Mouse (Mus musculus) right cerebral cortex, adult 2 months (tissue): ENCODE results near the gene Hist1h2bb.
A peak's percentile ranks its signal among the peaks of the same experiment; 100 is the strongest.

Experiments used
- DNase-seq, 2 experiments: peaks; one replicate each; pipeline ENCODE4 v3.0.0; 2021 to 2022; ENCODE audit warnings: low spot score in 2 of 2

Hist1h2bb gene

DNA sequence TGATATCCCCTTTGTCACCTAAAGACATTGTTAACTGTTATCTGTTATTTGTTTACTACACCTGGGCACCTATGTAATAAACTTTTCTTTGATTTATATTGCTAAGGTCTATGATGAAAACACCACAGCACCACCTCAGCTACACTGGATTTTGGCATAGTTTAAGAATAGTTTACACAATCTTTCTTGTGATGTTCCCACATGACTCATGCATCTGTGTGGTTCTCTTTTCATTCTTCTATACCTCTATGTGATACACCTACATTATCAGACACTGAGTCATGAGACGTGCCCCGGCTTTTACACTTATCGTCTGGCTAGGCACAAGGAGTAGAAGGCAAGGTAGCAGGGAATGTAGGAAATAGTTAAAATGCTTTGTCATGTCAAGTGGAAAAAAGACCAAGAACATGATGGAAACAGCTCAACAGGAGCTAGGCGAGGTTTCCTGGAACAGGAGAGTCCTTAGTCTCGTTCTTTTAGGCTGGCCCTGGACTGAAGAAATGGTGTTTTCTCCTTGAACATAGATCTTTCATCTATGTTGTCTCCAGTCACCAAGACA, 3.1 kb downstream of the Hist1h2bb start:
- no peak for DNase-seq

DNA sequence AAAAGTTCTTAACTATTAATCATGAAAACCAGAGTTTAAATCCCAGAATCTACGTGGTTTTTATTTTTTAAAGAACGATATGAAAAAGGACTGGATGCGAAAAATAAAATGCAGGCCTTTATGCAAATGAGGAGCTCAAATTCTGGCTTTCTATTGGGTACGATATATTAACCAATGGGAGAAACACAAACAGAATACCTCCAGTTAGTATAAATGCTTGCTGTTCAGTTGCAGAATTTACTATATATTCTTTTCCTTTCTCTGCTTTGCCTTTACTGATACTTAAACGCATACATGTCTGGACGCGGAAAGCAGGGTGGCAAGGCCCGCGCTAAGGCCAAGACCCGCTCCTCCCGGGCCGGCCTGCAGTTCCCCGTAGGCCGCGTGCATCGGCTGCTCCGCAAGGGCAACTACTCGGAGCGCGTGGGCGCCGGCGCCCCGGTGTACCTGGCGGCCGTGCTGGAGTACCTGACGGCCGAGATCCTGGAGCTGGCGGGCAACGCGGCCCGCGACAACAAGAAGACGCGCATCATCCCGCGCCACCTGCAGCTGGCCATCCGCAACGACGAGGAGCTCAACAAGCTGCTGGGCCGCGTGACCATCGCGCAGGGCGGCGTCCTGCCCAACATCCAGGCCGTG, 4.4 kb downstream of the Hist1h2bb start, which contains the start of gene Hist1h2ab:
Gene Hist1h2ab (plus strand): TSS at position 288 of the 639 bp plus-strand sequence.
- peak; percentile 47 to 60 for DNase-seq

DNA sequence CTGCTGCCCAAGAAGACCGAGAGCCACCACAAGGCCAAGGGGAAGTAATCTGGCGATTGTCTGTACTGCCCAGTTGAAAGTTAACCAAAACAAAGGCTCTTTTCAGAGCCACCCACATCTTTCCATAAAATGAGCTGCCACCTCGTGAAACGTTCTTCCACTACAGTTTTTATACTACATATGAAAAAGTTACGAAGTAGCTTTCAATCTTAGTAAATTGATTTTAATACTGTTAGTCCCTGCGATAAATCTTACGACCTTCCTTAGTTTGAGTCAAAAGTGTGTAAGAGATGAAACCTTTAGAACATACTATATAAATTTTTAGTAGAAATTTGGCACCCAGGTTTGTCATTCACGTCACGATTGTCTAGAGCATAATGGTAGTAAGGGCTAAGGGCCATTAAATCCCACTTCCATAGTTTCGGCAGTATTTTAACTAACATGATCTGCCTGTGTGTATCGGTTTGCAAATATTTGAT, 5.0 kb downstream of the Hist1h2bb start:
- DNase-seq = no peak

DNA sequence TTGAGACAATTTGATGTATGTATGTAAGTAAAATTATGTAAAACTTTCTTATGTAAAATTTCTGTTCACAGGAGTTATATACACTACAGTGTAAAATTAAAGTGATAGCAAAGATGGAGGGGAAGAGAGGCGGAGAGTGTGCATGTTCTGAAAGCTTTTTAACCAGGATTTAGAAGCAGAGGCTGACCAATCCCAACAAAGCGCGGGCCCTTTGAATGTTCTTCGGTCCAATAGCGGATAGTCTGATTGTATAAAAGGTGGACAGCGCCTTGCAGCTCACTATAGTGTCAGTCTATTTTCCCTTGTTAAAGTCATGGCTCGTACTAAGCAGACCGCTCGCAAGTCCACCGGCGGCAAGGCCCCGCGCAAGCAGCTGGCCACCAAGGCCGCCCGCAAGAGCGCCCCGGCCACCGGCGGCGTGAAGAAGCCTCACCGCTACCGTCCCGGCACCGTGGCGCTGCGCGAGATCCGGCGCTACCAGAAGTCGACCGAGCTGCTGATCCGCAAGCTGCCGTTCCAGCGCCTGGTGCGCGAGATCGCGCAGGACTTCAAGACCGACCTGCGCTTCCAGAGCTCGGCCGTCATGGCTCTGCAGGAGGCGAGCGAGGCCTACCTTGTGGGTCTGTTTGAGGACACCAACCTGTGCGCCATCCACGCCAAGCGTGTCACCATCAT, 5.7 kb downstream of the Hist1h2bb start, which contains the start of gene Hist1h3b:
Gene Hist1h3b (plus strand): TSS at position 201 of the 675 bp plus-strand sequence.
- peak; percentile 98 for DNase-seq

DNA sequence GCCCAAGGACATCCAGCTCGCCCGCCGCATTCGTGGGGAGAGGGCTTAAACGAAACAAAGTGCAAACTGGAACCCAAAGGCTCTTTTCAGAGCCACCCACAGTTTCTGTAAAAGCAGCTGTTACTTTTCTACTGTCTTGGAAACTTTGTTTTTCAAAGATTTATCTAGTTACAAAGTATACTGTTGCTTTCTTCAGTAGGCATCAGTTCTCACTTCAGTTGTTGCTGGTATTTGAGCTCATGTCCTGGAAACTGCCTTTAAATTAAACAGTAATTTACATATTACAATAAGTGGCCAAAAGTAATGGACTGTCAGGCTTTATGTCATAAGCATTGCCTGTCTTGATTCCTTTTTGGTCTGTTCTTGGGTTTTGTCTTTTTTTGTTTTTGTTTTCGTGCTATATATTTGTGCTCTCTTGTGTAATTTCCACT, 6.2 kb downstream of the Hist1h2bb start:
- no peak for DNase-seq

DNA sequence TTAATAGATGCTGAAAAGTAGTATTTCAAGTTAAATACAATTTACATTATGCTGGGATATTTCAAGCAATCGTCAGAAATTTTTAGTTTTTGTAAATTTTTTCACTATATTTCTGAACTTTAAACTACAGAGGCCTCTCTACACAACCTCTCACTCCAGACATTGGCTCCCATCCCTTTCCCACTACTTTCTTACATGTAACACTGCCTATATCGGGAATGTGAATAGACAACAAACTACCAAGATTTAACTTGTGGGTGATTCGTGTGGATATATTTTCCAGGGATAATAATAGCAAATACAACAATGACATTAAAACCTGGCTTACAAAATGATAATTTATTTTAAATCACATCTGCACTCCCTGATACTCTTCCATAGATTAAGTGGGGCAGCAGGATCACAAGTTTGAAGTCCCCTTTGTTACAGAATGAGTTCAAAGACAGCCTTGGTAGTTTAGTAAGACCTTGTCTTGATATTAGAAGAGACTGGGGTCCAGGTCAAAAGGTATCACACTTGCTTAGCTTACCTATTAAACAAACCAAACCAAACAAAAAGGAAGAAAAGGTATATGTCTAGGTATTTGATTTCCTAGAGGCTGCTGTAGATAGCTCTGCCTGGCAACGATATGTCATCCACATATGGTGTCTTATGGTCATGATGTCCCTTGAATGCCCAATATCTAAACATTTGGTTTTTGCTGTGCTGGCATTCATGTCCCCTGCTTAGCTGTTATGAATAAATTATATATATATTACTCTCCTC, 7.0 kb downstream of the Hist1h2bb start:
- no peak for DNase-seq

DNA sequence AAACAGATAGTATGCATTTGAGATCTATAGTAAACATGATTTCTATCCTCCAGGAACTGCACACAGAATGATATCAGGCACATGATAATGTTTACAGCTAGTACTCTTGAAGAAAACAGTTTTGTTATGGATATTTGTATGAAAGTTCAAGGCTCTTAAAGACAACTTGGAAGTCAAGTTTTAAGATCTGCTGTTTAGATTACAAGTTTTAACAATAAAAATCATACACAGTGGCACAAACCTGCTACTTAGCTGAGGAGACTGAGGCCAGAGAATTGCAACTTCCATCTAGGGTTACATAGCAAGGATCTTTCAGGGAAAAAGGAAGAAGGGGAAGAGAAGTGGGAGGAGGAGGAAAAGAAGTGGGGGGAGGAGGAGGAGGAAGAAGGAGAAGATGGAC, 8.5 kb downstream of the Hist1h2bb start:
- DNase-seq = no peak

DNA sequence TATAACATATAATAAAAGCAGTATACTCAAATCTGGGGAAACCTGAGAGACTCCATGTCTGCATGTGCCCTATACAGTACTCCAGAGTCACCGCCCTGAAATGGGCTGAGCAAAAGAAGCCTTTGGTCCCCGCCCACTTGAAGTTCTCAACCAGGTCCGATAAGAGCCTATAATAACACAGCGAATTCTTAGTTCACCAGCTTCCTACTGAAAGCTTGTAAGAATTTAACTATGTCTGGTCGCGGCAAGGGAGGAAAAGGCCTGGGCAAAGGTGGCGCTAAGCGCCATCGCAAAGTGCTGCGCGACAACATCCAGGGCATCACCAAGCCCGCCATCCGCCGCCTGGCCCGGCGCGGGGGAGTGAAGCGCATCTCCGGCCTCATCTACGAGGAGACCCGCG, 10.3 kb downstream of the Hist1h2bb start, which contains the start of gene Hist1h4b:
Gene Hist1h4b (plus strand): TSS at position 224 of the 400 bp plus-strand sequence.
- peak; percentile 92 to 97 for DNase-seq

DNA sequence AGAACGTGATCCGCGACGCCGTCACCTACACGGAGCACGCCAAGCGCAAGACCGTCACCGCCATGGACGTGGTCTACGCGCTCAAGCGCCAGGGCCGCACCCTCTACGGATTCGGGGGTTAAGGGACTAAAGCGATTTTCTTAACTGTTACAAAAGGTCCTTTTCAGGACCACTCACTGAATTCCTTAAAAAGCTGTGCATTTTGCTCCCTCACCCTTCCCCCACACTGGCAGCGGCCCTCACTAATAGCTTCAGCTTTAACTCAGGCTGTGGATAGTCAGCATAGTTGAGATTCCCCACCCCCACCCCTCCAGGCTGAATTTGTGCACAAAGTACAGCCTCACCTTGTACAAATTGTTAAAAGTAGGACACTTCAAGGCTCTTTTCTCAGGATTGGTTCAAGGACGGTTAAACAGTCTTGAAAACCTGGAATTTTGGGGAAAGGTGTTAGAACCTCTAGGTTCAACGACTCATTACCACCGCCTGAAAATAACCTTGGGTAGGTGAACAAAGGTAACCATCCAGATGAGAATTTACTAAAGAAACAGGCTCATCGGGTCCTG, 10.8 kb downstream of the Hist1h2bb start:
- DNase-seq = no peak

DNA sequence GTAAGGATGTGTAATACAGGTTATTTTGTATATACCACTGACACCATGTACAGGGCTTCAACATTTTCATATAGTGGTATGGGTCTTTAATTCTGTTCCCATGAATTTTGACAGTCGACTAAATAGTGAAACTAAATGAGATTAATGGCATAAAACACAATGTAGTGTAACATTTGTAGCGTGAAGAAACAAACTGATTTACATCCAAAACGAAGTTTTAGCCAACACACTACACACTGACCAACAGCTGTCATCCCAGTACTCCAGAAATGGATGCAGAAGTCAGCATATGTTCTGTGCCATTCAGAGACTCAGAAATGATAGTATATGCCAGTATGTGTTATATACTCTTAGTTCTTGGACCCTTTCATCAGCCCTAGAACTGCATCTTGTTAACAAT, 11.4 kb downstream of the Hist1h2bb start:
- no peak for DNase-seq

DNA sequence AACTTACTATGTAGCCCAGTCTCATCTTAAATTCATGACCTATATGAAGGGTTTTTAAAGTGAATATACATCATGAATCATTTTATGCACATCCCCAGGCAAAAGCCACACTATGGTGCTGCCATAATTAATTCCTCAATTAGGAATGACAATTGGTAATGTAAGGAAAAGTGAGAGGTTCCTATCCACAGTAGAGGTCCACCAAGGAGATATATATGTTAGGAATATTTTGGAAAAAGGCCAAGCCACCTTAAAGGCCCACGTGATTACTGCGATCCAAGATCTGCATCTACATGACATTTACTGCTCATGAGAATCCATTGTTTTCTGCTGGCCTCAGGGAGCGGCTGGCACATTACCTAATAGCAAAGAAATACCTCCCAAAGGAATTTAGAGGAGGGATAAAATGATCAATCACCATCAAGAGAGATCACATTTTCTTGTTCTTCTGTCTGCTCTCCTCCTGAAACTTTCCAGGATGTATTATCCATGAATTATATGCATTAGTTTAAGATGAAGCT, 12.8 kb downstream of the Hist1h2bb start:
- no peak for DNase-seq

DNA sequence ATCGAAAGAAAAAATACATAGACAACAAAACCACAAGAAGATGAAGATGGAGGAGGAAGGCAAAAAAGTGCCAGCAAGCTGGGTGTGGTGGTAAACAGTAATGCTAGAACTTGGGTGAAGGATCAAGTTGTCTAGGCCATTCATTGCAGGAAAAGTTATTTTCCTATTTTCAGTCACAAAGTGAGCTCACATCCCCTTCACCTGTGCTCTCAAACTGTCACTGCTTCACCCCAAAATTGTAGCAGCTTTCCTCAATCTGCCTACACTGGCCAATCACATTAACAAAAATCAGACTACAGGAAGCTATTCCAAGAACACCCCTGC, 13.3 kb downstream of the Hist1h2bb start:
- no peak for DNase-seq

DNA sequence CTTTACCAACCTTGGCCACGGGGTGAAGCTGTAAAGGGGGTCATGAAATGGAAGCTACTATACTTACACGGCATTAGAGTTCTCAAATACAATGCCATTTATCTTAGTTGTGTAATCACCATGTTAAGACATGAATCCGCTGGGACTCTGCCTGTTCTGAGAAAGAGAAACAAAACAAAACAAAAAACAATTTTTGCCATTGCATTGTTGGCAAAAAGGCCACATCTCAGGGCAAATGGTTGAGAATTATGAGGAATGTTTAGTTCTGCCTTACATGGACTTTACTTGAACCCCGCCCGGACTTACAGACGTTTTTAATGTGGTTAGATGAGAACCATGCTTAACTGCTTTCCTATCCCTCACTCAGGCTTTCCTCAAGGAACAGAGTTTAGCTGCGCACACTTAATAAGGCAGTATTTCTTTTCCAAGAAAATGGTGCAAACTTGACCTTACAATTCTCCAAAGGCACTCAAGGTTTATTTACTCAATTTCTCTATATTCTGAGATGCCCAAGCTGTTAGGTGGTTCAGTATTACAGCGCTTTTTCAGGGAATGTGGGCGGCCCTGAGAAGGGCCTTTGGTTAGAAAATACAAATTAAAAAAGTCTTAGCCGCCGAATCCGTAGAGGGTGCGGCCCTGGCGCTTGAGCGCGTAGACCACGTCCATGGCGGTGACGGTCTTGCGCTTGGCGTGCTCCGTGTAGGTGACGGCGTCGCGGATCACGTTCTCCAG, 13.9 kb downstream of the Hist1h2bb start:
- DNase-seq = no peak

DNA sequence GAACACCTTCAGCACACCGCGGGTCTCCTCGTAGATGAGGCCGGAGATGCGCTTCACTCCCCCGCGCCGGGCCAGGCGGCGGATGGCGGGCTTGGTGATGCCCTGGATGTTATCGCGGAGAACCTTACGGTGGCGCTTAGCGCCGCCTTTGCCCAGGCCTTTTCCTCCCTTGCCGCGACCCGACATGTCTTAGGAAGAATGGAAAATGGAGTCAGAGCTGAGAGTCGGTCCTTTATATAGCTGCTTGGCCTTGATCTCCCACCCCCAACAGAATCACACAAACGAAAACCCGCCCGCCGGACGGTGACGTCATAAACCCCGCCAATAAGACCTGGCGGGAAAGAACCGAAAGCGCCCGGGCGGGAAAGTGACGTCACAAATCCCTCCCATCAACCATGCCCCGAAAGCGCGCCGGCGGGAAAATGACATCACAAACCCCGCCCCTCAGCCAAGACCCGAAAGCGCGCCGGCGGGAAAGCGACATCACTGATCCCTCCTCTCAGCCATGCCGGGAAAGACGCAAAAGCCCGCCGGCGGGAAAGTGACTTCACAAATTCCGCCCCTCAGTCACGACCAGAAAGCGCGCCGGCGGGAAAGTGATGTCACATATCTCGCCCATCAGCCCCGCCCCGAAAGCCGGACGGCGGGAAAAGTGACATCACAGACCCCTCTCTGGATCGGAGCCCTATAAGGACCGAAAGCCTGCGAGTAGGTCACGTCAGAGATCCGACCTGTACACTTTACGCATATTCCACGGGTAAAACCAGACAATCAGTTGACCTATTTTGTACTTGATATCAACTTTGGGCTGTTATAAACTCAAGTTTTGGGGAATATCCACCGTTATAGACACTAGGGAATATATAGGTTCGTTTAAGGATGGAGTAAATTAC, 14.7 kb downstream of the Hist1h2bb start, which contains the start of gene Hist1h4a:
Gene Hist1h4a (minus strand): TSS at position 259 of the 893 bp plus-strand sequence.
- peak; percentile 98 to 99 for DNase-seq

DNA sequence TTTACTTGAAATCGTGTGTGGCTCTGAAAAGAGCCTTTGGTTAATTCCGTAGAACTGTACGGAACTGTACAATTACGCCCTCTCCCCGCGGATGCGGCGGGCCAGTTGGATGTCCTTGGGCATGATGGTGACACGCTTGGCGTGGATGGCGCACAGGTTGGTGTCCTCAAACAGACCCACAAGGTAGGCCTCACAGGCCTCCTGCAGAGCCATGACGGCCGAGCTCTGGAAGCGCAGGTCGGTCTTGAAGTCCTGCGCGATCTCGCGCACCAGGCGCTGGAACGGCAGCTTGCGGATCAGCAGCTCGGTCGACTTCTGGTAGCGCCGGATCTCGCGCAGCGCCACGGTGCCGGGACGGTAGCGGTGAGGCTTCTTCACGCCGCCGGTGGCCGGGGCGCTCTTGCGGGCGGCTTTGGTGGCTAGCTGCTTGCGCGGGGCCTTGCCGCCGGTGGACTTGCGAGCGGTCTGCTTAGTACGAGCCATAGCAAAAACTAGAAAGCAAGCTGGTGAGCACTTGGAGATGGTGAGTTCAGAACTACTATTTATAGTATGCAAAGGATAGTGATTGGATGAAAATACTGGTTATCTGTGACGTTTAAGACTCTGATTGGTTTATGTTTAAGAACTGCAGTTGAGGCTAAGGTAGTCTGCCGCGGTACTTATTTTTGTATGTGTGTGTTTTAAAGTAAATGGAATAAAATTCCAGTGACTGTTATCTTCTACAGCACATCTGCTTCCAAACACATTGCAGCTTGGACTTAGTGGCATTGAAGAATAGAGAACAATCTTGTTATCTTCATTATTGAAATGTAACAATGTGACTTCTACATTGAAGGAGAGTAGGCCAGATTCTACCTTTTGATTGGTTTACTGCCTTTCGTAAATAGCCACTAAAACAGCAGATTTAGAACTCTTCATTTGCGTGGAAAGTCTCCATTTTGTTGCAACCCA, 15.6 kb downstream of the Hist1h2bb start, which contains the start of gene Hist1h3a:
Gene Hist1h3a (minus strand): TSS at position 516 of the 951 bp plus-strand sequence.
- peak; percentile 59 to 63 for DNase-seq

DNA sequence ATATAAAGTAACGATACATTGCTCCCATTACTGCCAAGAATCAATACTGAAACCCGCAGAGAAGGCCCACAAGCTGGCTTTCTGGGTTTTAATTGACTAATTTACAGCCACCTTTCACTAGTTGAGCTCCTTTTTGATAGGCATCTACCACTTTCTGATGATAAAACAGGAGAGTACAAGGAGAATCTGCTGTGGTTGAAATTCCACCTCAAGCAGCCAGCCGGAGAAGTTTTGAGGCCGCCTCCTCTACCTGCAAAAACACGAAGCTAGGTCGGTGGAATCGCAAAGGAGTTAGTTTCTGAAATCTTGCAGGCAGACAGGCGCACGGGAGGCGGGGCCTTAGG, 16.7 kb downstream of the Hist1h2bb start:
- DNase-seq = no peak

DNA sequence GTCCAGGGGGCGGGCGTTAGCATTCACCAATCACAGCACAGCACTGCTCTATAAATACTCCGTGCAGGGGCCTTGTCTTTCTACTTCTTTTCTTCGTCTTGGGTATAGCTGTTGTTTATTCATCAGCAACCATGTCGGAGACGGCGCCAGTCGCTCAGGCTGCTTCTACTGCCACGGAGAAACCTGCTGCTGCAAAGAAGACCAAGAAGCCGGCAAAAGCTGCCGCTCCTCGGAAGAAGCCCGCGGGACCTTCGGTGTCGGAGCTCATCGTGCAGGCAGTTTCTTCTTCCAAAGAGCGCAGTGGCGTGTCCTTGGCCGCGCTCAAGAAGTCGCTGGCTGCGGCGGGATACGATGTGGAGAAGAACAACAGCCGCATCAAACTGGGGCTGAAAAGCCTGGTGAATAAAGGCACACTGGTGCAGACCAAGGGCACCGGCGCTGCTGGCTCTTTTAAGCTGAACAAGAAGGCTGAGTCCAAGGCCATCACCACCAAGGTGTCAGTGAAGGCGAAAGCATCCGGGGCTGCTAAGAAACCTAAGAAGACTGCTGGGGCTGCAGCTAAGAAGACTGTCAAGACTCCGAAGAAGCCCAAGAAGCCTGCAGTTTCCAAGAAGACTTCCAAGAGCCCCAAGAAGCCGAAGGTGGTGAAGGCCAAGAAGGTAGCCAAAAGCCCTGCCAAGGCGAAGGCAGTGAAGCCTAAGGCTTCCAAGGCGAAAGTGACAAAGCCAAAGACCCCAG, 17.2 kb downstream of the Hist1h2bb start, which contains the start of gene Hist1h1a:
Gene Hist1h1a (plus strand): TSS at position 81 of the 738 bp plus-strand sequence.
- peak; percentile 82 to 86 for DNase-seq
